Mouse (Mus musculus) brain, embryonic 14.5 days (tissue): ENCODE results near the gene Limch1.

Experiments used
- CTCF ChIP-seq: fragments of 200-500 bp; IDR thresholded peaks from 2 replicates; pipeline ENCODE4 v1.5.1; 2012; ENCODE audit warnings: inconsistent platforms, mild to moderate bottlenecking, moderate library complexity, borderline replicate concordance; ENCODE audit not compliant: insufficient read depth, insufficient read length; ENCODE audit errors: extremely low read depth
- POLR2A ChIP-seq: fragments of 200-500 bp; IDR thresholded peaks from 2 replicates; pipeline ENCODE4 v1.6.1; 2012; ENCODE audit warnings: mild to moderate bottlenecking, inconsistent platforms, borderline replicate concordance; ENCODE audit not compliant: poor library complexity, insufficient read depth, insufficient read length, severe bottlenecking; ENCODE audit errors: extremely low read depth

GRCm38 (mm10) chr5:66718880-66719279, 26.7 kb upstream of the Limch1 start:
- TF ChIP-seq POLR2A (no peak), CTCF (no peak)
